Mouse (Mus musculus): Measurements from ENCODE around the gene Gpm6b. TPM values are rescaled to one million over a fixed set of nuclear protein-coding genes. Genes with fewer than 3 reads are reported as not detected.

Gpm6b gene
- polyA plus RNA-seq, 1 experiment from 2014 or later, result 47.4 TPM

DNA sequence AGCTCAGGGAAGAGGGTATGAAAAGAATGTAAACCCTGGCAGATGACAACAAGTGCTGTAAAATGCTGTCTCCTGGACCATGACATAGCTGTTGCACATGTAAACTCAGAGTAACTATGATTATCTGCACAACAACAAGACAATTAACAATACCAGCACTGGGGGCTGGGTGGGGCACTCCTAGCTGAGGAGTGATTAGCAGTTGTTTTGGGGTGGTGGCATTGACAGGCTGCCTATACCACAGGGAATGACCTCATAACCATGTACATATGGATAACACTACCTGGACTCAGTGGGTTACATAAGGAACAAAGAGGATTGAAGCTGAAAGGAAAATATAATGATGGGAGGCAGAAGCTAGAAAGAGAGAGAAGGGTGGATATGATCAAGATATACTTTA is 169.2 kb downstream of the Gpm6b start:
- Histone ChIP-seq H3K9me3 (ENCODE audit: control insufficient read depth, low read length) (no peaks in the 10 kb centered on the region), H3K4me3 (ENCODE audit: low read length) (no peak overlapping the region), H3K27ac (ENCODE audit: low read length) (no peak overlapping the region), H3K36me3 (ENCODE audit: control insufficient read depth, insufficient read depth, low read length) (peaks cover 2% of the 10 kb centered on the region; the same call in 1 of the 2 replicates), H3K4me1 (replicated peaks; ENCODE audit: control insufficient read depth, insufficient read depth, low read length) (no peaks in the 10 kb centered on the region), H3K4me2 (ENCODE audit: low read depth, low read length) (no peak overlapping the region), H3K9ac (ENCODE audit: low read length) (no peak overlapping the region), H3K27me3 (ENCODE audit: control insufficient read depth, insufficient read depth, low read depth, low read length) (no peaks in the 10 kb centered on the region; the same call in 1 of the 2 replicates)
- ATAC-seq (ENCODE audit: low read depth), result no peak

DNA sequence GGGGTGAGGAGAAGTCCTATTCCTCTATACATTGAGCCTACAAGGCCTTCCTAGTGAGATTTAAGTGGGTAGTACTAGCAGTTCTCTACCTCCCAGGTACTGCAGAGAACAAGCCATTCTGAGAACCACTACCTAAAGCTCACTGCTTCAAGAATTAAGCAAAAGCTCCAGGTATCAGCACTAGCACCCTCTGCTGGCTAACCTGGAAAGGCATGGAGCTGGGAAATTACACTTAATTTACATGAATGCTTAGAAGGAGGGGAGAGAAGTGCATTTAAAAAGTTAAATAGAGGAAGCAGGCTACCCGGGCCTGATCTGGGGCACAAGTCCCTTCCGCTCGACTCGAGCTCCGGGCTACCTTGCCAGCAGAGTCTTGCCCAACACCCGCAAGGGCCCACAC is 177.5 kb downstream of the Gpm6b start:
- 71% methylated on average over 4 of the region's 6 CpGs for WGBS
- Histone ChIP-seq H3K27ac (ENCODE audit: low read length) (no peak overlapping the region), H3K36me3 (ENCODE audit: control insufficient read depth, insufficient read depth, low read length) (no peaks in the 10 kb centered on the region), H3K4me3 (ENCODE audit: low read length) (no peak overlapping the region), H3K9ac (ENCODE audit: low read length) (no peak overlapping the region), H3K27me3 (ENCODE audit: control insufficient read depth, insufficient read depth, low read depth, low read length) (no peaks in the 10 kb centered on the region), H3K4me1 (replicated peaks; ENCODE audit: control insufficient read depth, insufficient read depth, low read length) (no peaks in the 10 kb centered on the region), H3K4me2 (ENCODE audit: low read depth, low read length) (no peak overlapping the region), H3K9me3 (ENCODE audit: control insufficient read depth, low read length) (no peaks in the 10 kb centered on the region)
- no peak for ATAC-seq (ENCODE audit: low read depth)

DNA sequence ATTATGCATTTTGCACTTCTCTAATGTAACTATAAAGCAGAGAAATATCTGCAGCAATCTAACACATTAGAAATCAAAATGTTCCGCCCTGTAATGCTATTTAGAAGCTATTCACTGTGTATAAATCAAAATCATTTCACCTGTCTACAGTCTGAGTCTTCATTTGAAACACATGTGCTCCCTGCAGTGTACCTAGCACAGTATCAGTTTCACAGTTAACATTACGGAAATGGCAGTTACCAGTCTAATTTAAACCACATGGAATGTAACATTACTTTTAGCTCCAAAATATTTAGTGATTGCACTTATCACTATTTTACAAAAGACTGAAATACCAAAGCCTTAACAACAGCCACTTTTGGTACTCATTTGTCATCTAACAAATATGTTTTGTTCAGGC is 196.1 kb downstream of the Gpm6b start:
- ATAC-seq (ENCODE audit: low read depth), result no peak
- no peak overlapping the region for H3K4me2 ChIP-seq (ENCODE audit: low read depth, low read length)
- H3K27ac ChIP-seq (ENCODE audit: low read length), result no peak overlapping the region
- no peak overlapping the region for H3K4me3 ChIP-seq (ENCODE audit: low read length)
- H3K4me1 ChIP-seq (replicated peaks; ENCODE audit: control insufficient read depth, insufficient read depth, low read length), result no peaks in the 10 kb centered on the region
- no peaks in the 10 kb centered on the region for H3K36me3 ChIP-seq (ENCODE audit: control insufficient read depth, insufficient read depth, low read length)
- no peaks in the 10 kb centered on the region for H3K9me3 ChIP-seq (ENCODE audit: control insufficient read depth, low read length)
- H3K9ac ChIP-seq (ENCODE audit: low read length), result no peak overlapping the region
- H3K27me3 ChIP-seq (ENCODE audit: control insufficient read depth, insufficient read depth, low read depth, low read length), result no peaks in the 10 kb centered on the region; the same call in 1 of the 2 replicates
- 85% methylated on average over 2 of the region's 2 CpGs for WGBS

Other genes with a start within 250 kb of the Gpm6b start
- gene Gemin8, start 68.5 kb upstream of the Gpm6b start, polyA plus RNA-seq (2015; fragmentation: Nextera tagmentation; extraction: Ambion mirVana), result 17.8 and 18.8 TPM in 2 replicates
- 37.7 and 38.4 TPM in 2 replicates for gene Trappc2, start 201.7 kb downstream of the Gpm6b start, polyA plus RNA-seq (2015; fragmentation: Nextera tagmentation; extraction: Ambion mirVana)
- 6.8 and 6.9 TPM in 2 replicates for gene Ofd1, start 201.8 kb downstream of the Gpm6b start, polyA plus RNA-seq (2015; fragmentation: Nextera tagmentation; extraction: Ambion mirVana)
- 64.5 and 67.6 TPM in 2 replicates for gene Rab9, start 241.0 kb downstream of the Gpm6b start, polyA plus RNA-seq (2015; fragmentation: Nextera tagmentation; extraction: Ambion mirVana)

Measured in lung, embryonic 16.5 days (tissue).